Mouse (Mus musculus): ENCODE measurements around the gene Acaca.
A peak's percentile ranks its signal among the peaks of the same experiment; 100 is the strongest.

Acaca gene

DNA sequence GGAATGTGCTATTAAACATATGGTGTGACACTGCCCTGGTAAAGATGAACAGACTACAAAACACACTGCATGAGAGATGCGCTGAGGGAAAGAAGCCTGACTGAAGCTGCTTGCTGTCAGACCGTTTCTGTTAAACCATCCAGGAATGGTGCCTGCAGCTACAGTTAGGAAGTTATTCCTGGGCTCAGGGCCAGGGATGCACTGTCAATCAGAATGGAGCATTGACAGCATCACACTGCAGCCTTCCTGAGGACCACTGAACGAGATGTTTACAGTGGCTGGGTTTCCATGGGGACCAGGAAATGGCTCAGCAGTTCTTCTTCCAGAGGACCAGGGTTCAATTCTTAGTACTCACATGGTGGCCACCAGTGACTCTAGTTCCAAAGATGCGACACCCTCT lies 280.9 kb downstream of the Acaca start:
- DNase-seq = no peak

- DNase-seq = no peak
These were observed 281.6 kb downstream of the Acaca start for GRCm38 (mm10) chr11:84410879-84411641.

DNA sequence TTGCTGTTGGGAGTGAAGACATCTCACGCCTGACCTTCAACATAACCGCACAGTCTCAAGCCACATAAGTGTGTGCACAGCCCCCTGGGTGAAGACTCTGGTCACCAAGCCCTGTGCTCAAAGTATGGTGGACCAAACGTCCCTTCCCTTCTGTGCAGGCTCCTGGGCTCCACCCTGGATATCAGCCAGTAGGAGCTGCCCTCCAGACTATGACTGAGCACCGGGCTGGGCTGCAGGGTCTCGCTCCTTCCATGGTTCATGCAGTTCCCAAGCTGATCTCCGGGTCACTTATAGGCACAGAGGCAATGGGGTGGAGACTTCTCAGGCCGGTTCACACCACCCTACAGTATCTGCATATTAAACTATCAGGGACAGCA lies 282.2 kb downstream of the Acaca start:
- DNase-seq = no peak

DNA sequence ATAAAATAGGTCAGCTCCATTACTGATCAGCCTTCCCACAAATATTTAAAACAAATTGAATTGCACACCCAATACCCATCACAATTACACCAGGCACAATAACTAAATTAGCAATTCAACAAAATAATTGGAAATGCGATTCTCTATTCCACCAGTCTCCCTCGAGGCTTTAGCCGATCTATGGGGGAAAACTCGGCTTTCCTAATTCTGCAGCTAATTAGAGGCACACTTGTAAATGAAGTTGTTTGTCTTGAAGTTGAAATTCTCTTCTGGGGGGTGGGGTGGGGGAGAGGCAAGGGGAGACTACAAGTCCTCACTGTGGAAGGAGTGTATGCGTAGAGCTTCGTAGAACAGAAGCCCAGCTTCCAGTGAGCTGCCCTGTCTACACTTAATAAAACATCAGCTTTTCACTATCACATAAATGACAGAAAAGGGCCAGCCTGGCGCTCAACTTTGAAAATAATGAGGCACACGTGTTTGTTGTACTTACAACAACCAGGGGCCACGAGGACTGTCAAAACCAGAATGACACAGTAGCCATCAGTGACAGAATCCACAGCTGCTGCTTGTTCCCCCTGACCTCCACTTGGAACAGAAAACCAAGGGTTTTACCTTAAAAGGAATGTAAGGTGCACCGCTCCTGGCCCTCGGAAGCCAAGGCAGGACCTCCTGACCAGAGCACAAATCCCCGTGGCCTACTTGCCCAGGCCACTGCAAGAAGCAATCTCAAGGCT lies 282.9 kb downstream of the Acaca start:
- DNase-seq = no peak

DNA sequence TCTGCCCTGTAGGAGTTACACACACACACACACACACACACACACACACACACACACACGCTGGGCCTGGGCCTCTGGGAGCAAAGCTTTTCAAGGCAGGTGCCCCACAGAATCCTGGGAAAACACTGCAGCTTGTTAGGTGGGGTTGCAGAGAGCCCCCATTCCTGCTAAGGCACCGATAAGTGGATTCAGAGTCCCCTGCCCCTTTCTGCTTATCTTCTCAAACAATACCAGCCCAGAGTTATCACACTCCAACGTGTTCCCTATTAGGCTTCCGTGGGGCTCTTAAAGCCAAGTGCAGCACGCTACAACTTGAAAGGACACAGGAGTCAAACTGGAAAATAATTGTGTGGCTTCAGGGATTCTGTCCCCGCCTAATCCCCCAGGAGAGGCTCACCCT lies 283.6 kb downstream of the Acaca start:
- no peak for DNase-seq

DNA sequence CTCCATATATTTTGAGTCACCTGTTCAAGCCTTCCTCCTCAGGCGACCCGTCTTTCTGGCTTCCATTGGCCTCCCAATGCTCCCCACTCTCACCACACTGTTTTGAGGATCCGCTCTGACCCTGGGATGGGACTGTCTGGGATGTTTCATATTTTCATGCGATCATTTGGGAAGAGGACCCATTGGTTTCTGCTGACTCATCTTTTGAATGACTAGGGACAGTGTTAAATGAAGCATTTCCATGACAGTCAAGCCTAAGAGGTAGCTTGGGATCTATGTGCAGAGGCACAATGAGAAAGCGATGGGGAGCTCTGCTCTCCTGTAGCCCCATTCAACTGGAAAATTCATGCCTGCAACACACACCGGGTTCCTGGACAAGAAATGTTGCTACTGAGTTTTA lies 291.3 kb downstream of the Acaca start:
- no peak for DNase-seq

GRCm38 (mm10) chr11:84425736-84426632 lies 296.5 kb downstream of the Acaca start:
- no peak for DNase-seq

- no peak for DNase-seq
These were observed 297.1 kb downstream of the Acaca start for GRCm38 (mm10) chr11:84426633-84426998.

- peak; percentile 9 to 11 for DNase-seq
These were observed 300.1 kb downstream of the Acaca start for GRCm38 (mm10) chr11:84429581-84429980.

DNA sequence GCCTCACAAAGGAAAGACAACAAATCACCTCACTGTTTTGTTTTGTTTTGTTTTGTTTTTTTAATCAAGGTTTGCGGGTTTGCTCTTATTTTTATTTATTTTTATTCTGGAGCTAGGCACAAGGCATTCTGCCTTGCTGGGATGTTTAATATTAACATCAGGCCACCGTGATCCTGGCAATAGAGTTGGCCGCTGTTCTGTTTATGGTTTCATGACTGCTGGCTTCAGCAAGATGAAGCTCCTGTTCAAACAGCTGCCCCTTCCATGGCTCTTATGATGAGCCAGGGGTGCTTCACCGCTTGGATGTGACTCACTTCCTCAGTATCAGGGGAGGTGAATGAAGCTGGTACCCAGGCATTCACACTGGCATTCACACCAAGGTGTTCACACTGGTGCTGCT lies 300.9 kb downstream of the Acaca start:
- DNase-seq = no peak

DNA sequence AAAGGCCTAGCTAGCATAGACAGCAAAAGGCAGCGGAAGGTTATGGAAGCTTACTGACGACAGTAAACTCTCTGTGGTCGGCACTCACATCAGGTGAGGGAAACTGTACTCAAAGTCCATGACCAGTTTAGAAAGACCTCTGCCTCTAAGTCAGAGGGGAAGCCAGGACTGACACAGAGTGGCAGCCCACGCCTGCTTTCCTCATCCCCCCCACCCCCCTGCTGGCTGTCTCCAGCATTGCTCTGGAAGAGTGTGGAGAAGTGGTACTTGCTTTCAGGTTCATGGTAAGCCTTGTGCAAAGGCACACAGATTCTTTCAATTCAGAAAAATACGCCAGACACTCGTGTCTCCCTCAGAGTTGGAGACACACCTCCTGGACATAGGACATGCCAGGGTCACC lies 305.4 kb downstream of the Acaca start:
- DNase-seq = no peak

DNA sequence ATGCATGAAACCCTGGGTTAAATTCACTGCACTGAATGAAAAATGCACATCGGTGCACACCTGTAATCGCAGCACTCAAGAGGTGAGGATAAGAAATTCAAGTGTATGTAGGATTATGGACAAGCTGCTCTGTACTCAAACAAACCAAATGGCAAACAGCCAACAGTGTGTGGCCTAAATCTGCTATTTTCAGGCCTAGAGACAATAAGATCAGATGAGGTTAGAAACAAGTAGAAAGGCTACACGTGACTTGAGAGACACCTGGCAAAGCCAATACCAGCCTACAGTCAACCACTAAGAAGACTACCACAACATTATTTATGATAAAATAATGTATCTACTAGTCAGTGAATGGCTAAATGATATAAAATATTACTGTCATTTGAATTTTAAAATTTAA lies 310.9 kb downstream of the Acaca start:
- DNase-seq = no peak

- no peak for DNase-seq
These were observed 313.3 kb downstream of the Acaca start for GRCm38 (mm10) chr11:84442554-84443331.

All from thymus, postnatal 36 days (tissue).